Comparison of ENCODE assay signal across 9 mouse cellular contexts in genomic region chr2:21269989-21270846, GRCm38 (mm10).
DNase-seq lines count a peak whose midpoint lies in the region; ATAC-seq and TF ChIP-seq lines count a peak whose summit lies in the region.
"Had no signal": no experiment of that assay in that cellular context is flagged by ENCODE, and none has a peak within 500 bp of the region (broad histone marks: within the 10 kb centered on the region; RNA-seq: fewer than 3 reads in every experiment).

No protein-coding gene starts in this region.

- TF ChIP-seq CTCF in stomach, postnatal 0 days (IDR thresholded peaks at IDR 0.05; ENCODE audit: low read depth) = no peak

- no peak overlapping the region for H3K27ac ChIP-seq in heart, embryonic 11.5 days (ENCODE audit: low read depth, low read length)
- peak overlapping the region; percentile 48 for H3K27ac ChIP-seq in forebrain, embryonic 14.5 days (ENCODE audit: low read depth, low read length)
- no peak overlapping the region for H3K27ac ChIP-seq in stomach, postnatal 0 days (replicated peaks)

- no peaks in the 10 kb centered on the region for H3K9me3 ChIP-seq in heart, embryonic 11.5 days (replicated peaks; ENCODE audit: control insufficient read depth, low read length)
- no peaks in the 10 kb centered on the region for H3K9me3 ChIP-seq in forebrain, embryonic 14.5 days (replicated peaks; ENCODE audit: control insufficient read depth, low read length)
- no peaks in the 10 kb centered on the region for H3K9me3 ChIP-seq in stomach, postnatal 0 days (ENCODE audit: control insufficient read depth, low read length)

- TF ChIP-seq EP300 in stomach, postnatal 0 days (optimal IDR thresholded peaks at IDR 0.05) = no peak

- WGBS in heart, embryonic 11.5 days (ENCODE audit: insufficient replicate concordance) = 68% methylated on average over 12 of the region's 12 CpGs
- WGBS in forebrain, embryonic 14.5 days = 32% methylated on average over 12 of the region's 12 CpGs
- WGBS in stomach, postnatal 0 days = 66% methylated on average over 12 of the region's 12 CpGs

- no peak for ATAC-seq in heart, embryonic 11.5 days (replicated peaks; ENCODE audit: insufficient number of reproducible peaks, low FRiP score, low TSS enrichment)
- ATAC-seq in forebrain, embryonic 14.5 days = peak; percentile 88
- ATAC-seq in stomach, postnatal 0 days (ENCODE audit: low FRiP score, low TSS enrichment) = no peak

- H3K4me3 ChIP-seq in heart, embryonic 11.5 days (ENCODE audit: low read depth, low read length) = no peak overlapping the region
- H3K4me3 ChIP-seq in forebrain, embryonic 14.5 days (ENCODE audit: low read depth, low read length) = no peak overlapping the region
- H3K4me3 ChIP-seq in stomach, postnatal 0 days (ENCODE audit: low read depth, low read length) = no peak overlapping the region

- peak; percentile 89 for DNase-seq in heart, adult 11 months
- peak; percentile 52 for DNase-seq in Muller cell, postnatal 12 days (ENCODE audit: inconsistent ontology term)
- peak; percentile 94 for DNase-seq in forebrain, embryonic 14.5 days (ENCODE audit: low spot score)
- DNase-seq in kidney, postnatal 14 days = peak; percentile 54
- DNase-seq in adrenal gland, postnatal 4 days (ENCODE audit: low spot score in 2 of 2) = no peak
- no peak for DNase-seq in adrenal gland, postnatal 36 days
- no peak for DNase-seq in stomach, postnatal 0 days (ENCODE audit: low spot score)

- no peak overlapping the region for H3K9ac ChIP-seq in heart, embryonic 11.5 days (ENCODE audit: low read depth, low read length)
- no peak overlapping the region for H3K9ac ChIP-seq in forebrain, embryonic 14.5 days (ENCODE audit: low read length)
- H3K9ac ChIP-seq in stomach, postnatal 0 days (ENCODE audit: low read length) = no peak overlapping the region

- H3K4me2 ChIP-seq in heart, embryonic 11.5 days = no peak overlapping the region
- no peak overlapping the region; the same call in 1 of the 2 replicates for H3K4me2 ChIP-seq in forebrain, embryonic 14.5 days (ENCODE audit: low read length)
- no peak overlapping the region for H3K4me2 ChIP-seq in stomach, postnatal 0 days (replicated peaks; ENCODE audit: low read depth)
- H3K4me2 ChIP-seq: liver, embryonic 11.5 days had no signal

- no peaks in the 10 kb centered on the region for H3K27me3 ChIP-seq in heart, embryonic 11.5 days (ENCODE audit: control insufficient read depth, insufficient read depth, low read length)
- H3K27me3 ChIP-seq in forebrain, embryonic 14.5 days (replicated peaks; ENCODE audit: control insufficient read depth, insufficient read depth, low read length) = no peaks in the 10 kb centered on the region
- no peaks in the 10 kb centered on the region for H3K27me3 ChIP-seq in stomach, postnatal 0 days (ENCODE audit: control insufficient read depth, insufficient read depth, low read length)

- no peaks in the 10 kb centered on the region for H3K4me1 ChIP-seq in heart, embryonic 11.5 days (ENCODE audit: control insufficient read depth, insufficient read depth, low read length)
- peaks cover 26% of the 10 kb centered on the region for H3K4me1 ChIP-seq in forebrain, embryonic 14.5 days (ENCODE audit: control insufficient read depth, insufficient read depth, low read length)
- no peaks in the 10 kb centered on the region for H3K4me1 ChIP-seq in stomach, postnatal 0 days (replicated peaks; ENCODE audit: control insufficient read depth, insufficient read depth)

- H3K36me3 ChIP-seq in heart, embryonic 11.5 days (ENCODE audit: control insufficient read depth, insufficient read depth, low read length) = no peaks in the 10 kb centered on the region
- no peaks in the 10 kb centered on the region for H3K36me3 ChIP-seq in forebrain, embryonic 14.5 days (ENCODE audit: control insufficient read depth, insufficient read depth, low read length)
- H3K36me3 ChIP-seq in stomach, postnatal 0 days (ENCODE audit: control insufficient read depth, insufficient read depth, low read length) = no peaks in the 10 kb centered on the region

Comparison
In these comparisons a context has a peak if more than half of its experiments do, and no peak if none do; other contexts are left out.
1. DNase-seq: peak in heart, adult 11 months (single experiment), Muller cell, postnatal 12 days (single experiment), forebrain, embryonic 14.5 days (single experiment) and kidney, postnatal 14 days (single experiment); none in adrenal gland, postnatal 4 days (0 of 2), adrenal gland, postnatal 36 days (0 of 2) and stomach, postnatal 0 days (single experiment).